Mouse (Mus musculus): ENCODE results near the gene Slc23a4.

GRCm38 (mm10) chr6:34989263-34989662 is 1.1 kb upstream of the Slc23a4 start:
- no peak for TF ChIP-seq POLR2A (IDR thresholded peaks at IDR 0.05; ENCODE audit: borderline replicate concordance, extremely low read depth, low read depth, low read length)
- TF ChIP-seq CTCF (IDR thresholded peaks at IDR 0.05; ENCODE audit: insufficient read depth, low read length), result no peak

Data from lung, adult 2 months (tissue).